Mouse (Mus musculus) thymus, postnatal 36 days (tissue): ENCODE measurements around the gene Foxj1.
"Not testable (repeated sequence)": the region's sequence is repeated elsewhere in the genome, so short reads cannot be mapped to it uniquely, and the experiment has no call there.

Experiments
- DNase-seq, 2 experiments: peaks; one replicate each; pipeline ENCODE4 v3.0.0; 2022; ENCODE audit warnings: mixed read lengths in 2 of 2

The Foxj1 gene

GRCm38 (mm10) chr11:116335244-116336036, at the start of gene Foxj1:
Foxj1 (minus strand) TSS chr11:116335399.
- peak; percentile 96 to 97 for DNase-seq

- no peak for DNase-seq
These were observed 49.0 kb upstream of the Foxj1 start for GRCm38 (mm10) chr11:116384171-116384570.

GRCm38 (mm10) chr11:116383070-116383469, 47.9 kb upstream of the Foxj1 start:
- not testable (repeated sequence) for DNase-seq

GRCm38 (mm10) chr11:116380767-116381166, 45.6 kb upstream of the Foxj1 start:
- no peak for DNase-seq

- DNase-seq: no peak
These were observed 44.3 kb upstream of the Foxj1 start for GRCm38 (mm10) chr11:116379530-116379929.

- peak; percentile 55 to 65 for DNase-seq
These were observed 41.9 kb upstream of the Foxj1 start for GRCm38 (mm10) chr11:116376945-116377661.

GRCm38 (mm10) chr11:116371894-116372450, 36.8 kb upstream of the Foxj1 start:
- no peak for DNase-seq

GRCm38 (mm10) chr11:116369633-116370032, 34.4 kb upstream of the Foxj1 start:
- peak; percentile 32 to 57 for DNase-seq

GRCm38 (mm10) chr11:116369051-116369450, 33.9 kb upstream of the Foxj1 start:
- peak; percentile 23 to 48 for DNase-seq

GRCm38 (mm10) chr11:116368116-116368515, 32.9 kb upstream of the Foxj1 start:
- DNase-seq: peak; percentile 92 to 94

- no peak for DNase-seq
These were observed 31.4 kb upstream of the Foxj1 start for GRCm38 (mm10) chr11:116366647-116367046.

- no peak for DNase-seq
These were observed 30.9 kb upstream of the Foxj1 start for GRCm38 (mm10) chr11:116366124-116366523.

GRCm38 (mm10) chr11:116365432-116365831, 30.2 kb upstream of the Foxj1 start:
- DNase-seq: no peak

- DNase-seq: peak; percentile 60 to 65
These were observed 26.8 kb upstream of the Foxj1 start for GRCm38 (mm10) chr11:116362015-116362414.

GRCm38 (mm10) chr11:116360915-116361314, 25.7 kb upstream of the Foxj1 start:
- DNase-seq: not testable (repeated sequence)

- peak in 1 of 2 experiments; percentile 57 for DNase-seq
These were observed 24.5 kb upstream of the Foxj1 start for GRCm38 (mm10) chr11:116359652-116360051.

GRCm38 (mm10) chr11:116358926-116359637, 23.9 kb upstream of the Foxj1 start:
- DNase-seq: peak; percentile 59 to 76

GRCm38 (mm10) chr11:116354521-116354920, 19.3 kb upstream of the Foxj1 start:
- peak; percentile 54 to 82 for DNase-seq

GRCm38 (mm10) chr11:116353535-116353934, 18.3 kb upstream of the Foxj1 start:
- DNase-seq: no peak

GRCm38 (mm10) chr11:116351294-116351693, 16.1 kb upstream of the Foxj1 start:
- no peak for DNase-seq

GRCm38 (mm10) chr11:116347955-116348354, 12.8 kb upstream of the Foxj1 start:
- no peak for DNase-seq

- DNase-seq: no peak
These were observed 11.8 kb upstream of the Foxj1 start for GRCm38 (mm10) chr11:116347012-116347411.
